Mouse (Mus musculus) E14TG2a.4 (cell line): ENCODE data around the gene Acpp.

Experiments
- CTCF ChIP-seq: conservative IDR thresholded peaks from 2 replicates; pipeline ENCODE4 v1.5.1; 2014; ENCODE audit warnings: low read length
- NANOG ChIP-seq: IDR thresholded peaks from 2 replicates; pipeline ENCODE4 v1.6.1; 2014; ENCODE audit warnings: borderline replicate concordance, low read length, mixed read lengths

GRCm38 (mm10) chr9:104243799-104244466, 93.6 kb downstream of the Acpp start:
- TF ChIP-seq CTCF (no peak), NANOG (no peak)
